Mouse (Mus musculus) stomach, embryonic 14.5 days (tissue): Measurements from ENCODE around the gene Mfsd11. TPM values are rescaled to one million over a fixed set of nuclear protein-coding genes. Genes with fewer than 3 reads are reported as not detected.
A peak's percentile ranks its signal among the peaks of the same experiment; 100 is the strongest.

Experiments used
- ATAC-seq: fragments of 200-750 bp; cut with Nextera tagmentation; 2 replicates; pipeline ENCODE4 v1.8.0; 2017; ENCODE audit warnings: low read depth, moderate TSS enrichment; ENCODE audit not compliant: insufficient number of reproducible peaks, insufficient read depth, low FRiP score
- H3K27ac ChIP-seq: fragments of 300-500 bp; sonication (generic); 2 replicates; pipeline ENCODE4 v1.5.1; 2014; ENCODE audit warnings: mild to moderate bottlenecking, low read length, moderate library complexity, mixed read lengths
- H3K27me3 ChIP-seq: fragments of 300-500 bp; sonication (generic); 2 replicates; pipeline ENCODE4 v1.6.1; 2014; ENCODE audit warnings: low read length, control low read depth, mixed read lengths; ENCODE audit not compliant: control insufficient read depth, insufficient read depth
- H3K36me3 ChIP-seq: fragments of 300-500 bp; sonication (generic); 2 replicates; pipeline ENCODE4 v1.6.1; 2014; ENCODE audit warnings: mild to moderate bottlenecking, control low read depth, low read length, moderate library complexity, mixed read lengths; ENCODE audit not compliant: control insufficient read depth, insufficient read depth
- H3K4me1 ChIP-seq: fragments of 300-500 bp; sonication (generic); 2 replicates; pipeline ENCODE4 v1.6.1; 2014; ENCODE audit warnings: low read length, control low read depth, mixed read lengths; ENCODE audit not compliant: control insufficient read depth, insufficient read depth
- H3K4me2 ChIP-seq: fragments of 300-500 bp; sonication (generic); replicated peaks from 2 replicates; pipeline ENCODE4 v1.6.1; 2014; ENCODE audit warnings: low read depth, low read length, control low read depth
- H3K4me3 ChIP-seq: fragments of 300-500 bp; sonication (generic); 2 replicates; pipeline ENCODE4 v1.5.1; 2014; ENCODE audit warnings: low read depth, low read length, control low read depth
- H3K9ac ChIP-seq: fragments of 300-500 bp; sonication (generic); replicated peaks from 2 replicates; pipeline ENCODE4 v1.6.1; 2014; ENCODE audit warnings: low read depth, mild to moderate bottlenecking, control low read depth, low read length, moderate library complexity, mixed read lengths
- H3K9me3 ChIP-seq: fragments of 300-500 bp; sonication (generic); 2 replicates; pipeline ENCODE4 v1.6.1; 2016; ENCODE audit warnings: low read depth, low read length, control low read depth; ENCODE audit not compliant: control insufficient read depth
- WGBS: fragments of 180-500 bp; shearing (Covaris S2); extraction: QIAGEN DNeasy Blood & Tissue Kit; methylation state at CpG from one replicate; pipeline ENCODE4 v1.1.7; 2014; 5-methylcytosine and 5-hydroxymethylcytosine counted together
- polyA plus RNA-seq: library from polyadenylated mRNA; unstranded; fragments of >200 nt; fragmentation: Nextera tagmentation; extraction: Ambion mirVana; gene quantifications from 2 replicates; pipeline ENCODE4 v1.2.1, GENCODE M21; 2014

The Mfsd11 gene
- polyA plus RNA-seq, 1 experiment from 2014 or later = 38.7 TPM

DNA sequence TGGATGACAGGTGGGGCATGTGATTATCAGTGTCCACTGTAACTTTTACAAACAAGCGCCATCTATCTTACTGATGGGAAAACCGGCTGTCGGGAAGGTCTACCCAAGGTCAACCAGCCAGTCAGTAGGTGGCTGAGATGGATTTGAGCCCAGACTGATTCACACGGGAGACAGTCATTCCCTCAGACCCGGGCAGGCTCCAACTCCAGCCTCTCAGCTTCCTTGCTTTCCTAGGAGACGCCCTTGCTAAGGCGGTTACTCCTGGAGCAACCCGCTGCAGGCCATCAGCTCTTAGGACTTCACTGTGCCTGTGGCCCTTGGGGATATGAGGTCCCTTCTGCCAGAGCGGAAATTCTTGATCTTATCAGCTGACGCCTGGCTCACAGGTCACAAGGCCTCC lies 12.2 kb downstream of the Mfsd11 start:
- 60% methylated on average over 10 of the region's 10 CpGs for WGBS
- Histone ChIP-seq H3K9me3 (no peaks in the 10 kb centered on the region), H3K9ac (no peak overlapping the region), H3K4me2 (no peak overlapping the region), H3K4me1 (no peaks in the 10 kb centered on the region), H3K4me3 (no peak overlapping the region), H3K27ac (no peak overlapping the region), H3K36me3 (peaks cover 42% of the 10 kb centered on the region), H3K27me3 (no peaks in the 10 kb centered on the region)
- ATAC-seq = no peak

DNA sequence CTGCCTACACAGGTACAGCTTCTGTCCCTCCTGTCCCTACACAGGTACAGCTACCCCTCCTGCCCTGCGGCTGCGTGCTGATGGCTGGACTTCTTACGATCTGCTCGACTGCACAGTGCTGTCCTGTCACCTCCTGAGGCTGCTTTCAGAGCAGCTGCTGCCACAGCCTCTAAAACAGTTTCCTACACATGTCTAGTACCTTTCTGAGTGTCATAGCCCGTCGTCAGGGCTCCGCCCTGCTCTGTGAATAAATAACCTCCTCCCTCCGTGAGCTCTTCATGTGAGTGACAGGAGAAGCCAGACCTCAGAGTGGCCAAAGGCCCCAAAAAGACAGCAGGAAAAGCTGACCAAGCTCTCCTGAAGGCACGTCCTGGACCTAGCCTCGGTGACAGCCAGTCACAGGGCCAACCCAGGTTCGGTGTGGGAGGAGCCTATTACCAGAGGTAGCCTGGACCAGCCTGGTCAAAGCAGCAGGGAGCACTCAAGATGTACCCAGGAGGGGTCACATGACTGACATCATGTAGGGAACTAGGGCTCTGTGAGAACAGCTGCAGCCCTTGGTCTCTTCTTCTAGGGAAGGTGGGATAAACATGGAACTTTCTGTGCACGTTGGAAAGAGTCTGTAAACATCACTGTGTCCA lies 13.8 kb downstream of the Mfsd11 start:
- WGBS = 78% methylated on average over 12 of the region's 12 CpGs

DNA sequence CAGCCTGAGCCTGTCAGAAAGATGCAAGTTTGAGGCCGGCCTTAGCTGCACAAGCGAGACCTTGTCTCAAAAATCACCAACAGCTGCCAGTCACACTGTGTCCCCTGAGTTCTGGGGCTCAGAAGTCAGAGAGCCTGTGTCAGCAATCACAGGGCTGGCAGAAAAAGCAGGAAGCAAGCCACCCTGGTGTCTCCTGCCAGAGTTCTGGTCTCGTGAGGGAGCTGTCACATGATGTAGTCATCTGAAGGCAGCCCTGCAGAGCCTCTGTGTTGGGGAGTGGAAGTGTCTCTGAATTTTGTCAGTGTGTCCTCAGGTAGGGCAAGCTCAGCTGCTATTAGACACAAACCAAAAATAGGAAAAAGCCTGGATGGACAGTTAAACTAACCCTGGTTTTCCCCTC lies 15.9 kb downstream of the Mfsd11 start:
- no peak for ATAC-seq
- no peak overlapping the region for H3K4me2 ChIP-seq
- no peaks in the 10 kb centered on the region for H3K27me3 ChIP-seq
- WGBS = 74% methylated on average over 3 of the region's 3 CpGs
- no peak overlapping the region for H3K4me3 ChIP-seq
- H3K4me1 ChIP-seq = no peaks in the 10 kb centered on the region
- no peaks in the 10 kb centered on the region for H3K9me3 ChIP-seq
- peaks cover 30% of the 10 kb centered on the region; the same call in 1 of the 2 replicates for H3K36me3 ChIP-seq
- H3K9ac ChIP-seq = no peak overlapping the region
- no peak overlapping the region for H3K27ac ChIP-seq

More for the DNA sequence above, 13.8 kb downstream of the Mfsd11 start:
- no peaks in the 10 kb centered on the region for H3K9me3 ChIP-seq
- no peaks in the 10 kb centered on the region for H3K27me3 ChIP-seq
- no peak overlapping the region for H3K9ac ChIP-seq
- no peak overlapping the region for H3K4me2 ChIP-seq
- peaks cover 29% of the 10 kb centered on the region; the same call in 1 of the 2 replicates for H3K36me3 ChIP-seq
- H3K27ac ChIP-seq = no peak overlapping the region
- no peaks in the 10 kb centered on the region for H3K4me1 ChIP-seq
- no peak overlapping the region for H3K4me3 ChIP-seq
- ATAC-seq = no peak

DNA sequence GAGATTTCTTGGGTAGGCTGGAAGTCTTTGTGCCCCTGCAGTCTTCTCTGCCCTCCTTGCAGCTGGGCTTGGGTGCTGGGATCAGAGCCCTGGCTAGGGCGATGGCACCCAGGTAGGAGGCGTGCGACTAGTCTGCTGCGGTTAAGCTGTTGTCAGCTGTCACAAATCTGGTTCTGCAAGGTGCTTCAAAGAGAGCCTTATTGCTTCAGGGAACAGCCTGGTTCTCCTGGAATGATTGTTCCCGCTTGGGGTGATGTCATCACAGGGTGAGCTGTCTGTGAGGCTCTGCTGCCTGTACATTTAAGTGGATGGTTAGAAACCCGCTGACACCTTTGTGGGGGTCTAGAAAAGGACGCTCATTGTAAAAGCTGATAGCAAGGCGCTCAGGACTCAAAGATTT lies 17.0 kb downstream of the Mfsd11 start:
- H3K27ac ChIP-seq = no peak overlapping the region

DNA sequence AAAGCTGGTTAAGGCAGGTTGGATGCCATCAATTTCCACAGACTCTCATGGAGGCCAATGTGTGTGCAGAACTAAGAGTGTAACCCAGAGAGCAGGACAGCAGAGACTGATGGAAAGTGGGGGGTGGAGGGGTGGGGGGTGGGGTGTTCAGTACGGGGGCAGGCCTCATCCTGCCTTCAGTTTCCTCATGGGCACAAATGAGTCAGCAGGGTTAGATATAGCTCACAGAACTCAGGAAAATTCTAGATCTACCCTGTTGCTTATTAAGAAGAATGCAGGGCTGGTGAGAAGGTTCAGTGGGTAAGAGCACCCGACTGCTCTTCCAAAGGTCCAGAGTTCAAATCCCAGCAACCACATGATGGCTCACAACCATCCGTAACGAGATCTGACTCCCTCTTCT lies 17.4 kb downstream of the Mfsd11 start:
- ATAC-seq = no peak
- H3K27me3 ChIP-seq = no peaks in the 10 kb centered on the region
- no peak overlapping the region for H3K27ac ChIP-seq
- peaks cover 32% of the 10 kb centered on the region for H3K36me3 ChIP-seq
- no peak overlapping the region for H3K9ac ChIP-seq
- H3K4me3 ChIP-seq = no peak overlapping the region
- WGBS = 76% methylated on average over 4 of the region's 4 CpGs
- no peaks in the 10 kb centered on the region for H3K4me1 ChIP-seq
- no peaks in the 10 kb centered on the region for H3K9me3 ChIP-seq
- no peak overlapping the region for H3K4me2 ChIP-seq

More for the DNA sequence above, 17.0 kb downstream of the Mfsd11 start:
- H3K4me1 ChIP-seq = no peaks in the 10 kb centered on the region
- H3K27me3 ChIP-seq = no peaks in the 10 kb centered on the region
- no peak for ATAC-seq
- WGBS = 82% methylated on average over 8 of the region's 8 CpGs
- peaks cover 28% of the 10 kb centered on the region for H3K36me3 ChIP-seq
- H3K4me2 ChIP-seq = no peak overlapping the region
- no peak overlapping the region for H3K9ac ChIP-seq
- no peaks in the 10 kb centered on the region for H3K9me3 ChIP-seq
- no peak overlapping the region for H3K4me3 ChIP-seq

DNA sequence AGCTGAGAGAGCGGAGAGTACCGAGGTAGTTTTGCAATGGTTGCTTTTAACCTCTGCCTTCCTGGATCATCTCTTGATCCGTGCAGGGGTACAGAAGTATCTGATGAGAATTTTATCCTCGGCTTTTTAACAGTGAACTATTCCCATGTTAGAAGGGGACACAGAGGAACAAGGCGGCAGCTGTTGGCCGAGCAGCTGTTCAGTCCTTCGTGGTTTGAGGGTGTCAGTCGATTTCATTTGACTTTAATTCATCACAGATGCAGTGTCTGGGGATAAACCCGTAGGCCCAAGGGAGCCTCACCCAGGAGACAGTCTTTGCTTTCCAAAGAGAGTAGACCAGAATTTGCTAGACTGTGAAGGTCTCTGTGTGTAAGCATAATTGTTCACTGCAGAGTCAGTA lies 19.3 kb downstream of the Mfsd11 start:
- no peak overlapping the region for H3K4me3 ChIP-seq
- no peaks in the 10 kb centered on the region for H3K4me1 ChIP-seq
- peaks cover 21% of the 10 kb centered on the region for H3K36me3 ChIP-seq
- no peaks in the 10 kb centered on the region for H3K9me3 ChIP-seq
- H3K27ac ChIP-seq = no peak overlapping the region
- no peak overlapping the region for H3K4me2 ChIP-seq
- ATAC-seq = no peak
- H3K9ac ChIP-seq = no peak overlapping the region
- 89% methylated on average over 9 of the region's 9 CpGs for WGBS
- no peaks in the 10 kb centered on the region for H3K27me3 ChIP-seq

DNA sequence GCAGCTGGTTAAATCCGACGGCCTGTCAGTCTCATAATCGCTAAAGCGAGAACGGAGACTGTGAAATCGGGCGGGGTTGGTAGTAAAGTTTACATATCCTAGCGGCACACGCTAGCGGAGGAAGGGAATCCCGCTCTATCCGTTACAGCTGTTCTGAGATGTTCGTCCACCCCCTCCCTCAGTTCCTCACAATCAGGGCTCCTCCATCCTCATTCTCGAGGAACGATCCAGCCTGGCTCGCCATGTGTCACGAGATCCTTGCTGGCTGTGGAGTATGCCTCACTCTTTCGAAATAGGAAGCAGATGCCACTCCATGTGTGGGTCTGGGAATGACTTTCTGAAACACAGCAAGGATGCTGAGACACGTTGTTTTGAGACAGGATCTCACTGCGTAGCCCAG lies 21.7 kb downstream of the Mfsd11 start:
- H3K4me1 ChIP-seq = no peaks in the 10 kb centered on the region
- no peaks in the 10 kb centered on the region for H3K27me3 ChIP-seq
- 86% methylated on average over 20 of the region's 20 CpGs for WGBS
- peaks cover 20% of the 10 kb centered on the region for H3K36me3 ChIP-seq
- H3K9me3 ChIP-seq = no peaks in the 10 kb centered on the region
- H3K4me3 ChIP-seq = no peak overlapping the region
- H3K9ac ChIP-seq = no peak overlapping the region
- no peak overlapping the region for H3K4me2 ChIP-seq
- H3K27ac ChIP-seq = no peak overlapping the region
- ATAC-seq = no peak

DNA sequence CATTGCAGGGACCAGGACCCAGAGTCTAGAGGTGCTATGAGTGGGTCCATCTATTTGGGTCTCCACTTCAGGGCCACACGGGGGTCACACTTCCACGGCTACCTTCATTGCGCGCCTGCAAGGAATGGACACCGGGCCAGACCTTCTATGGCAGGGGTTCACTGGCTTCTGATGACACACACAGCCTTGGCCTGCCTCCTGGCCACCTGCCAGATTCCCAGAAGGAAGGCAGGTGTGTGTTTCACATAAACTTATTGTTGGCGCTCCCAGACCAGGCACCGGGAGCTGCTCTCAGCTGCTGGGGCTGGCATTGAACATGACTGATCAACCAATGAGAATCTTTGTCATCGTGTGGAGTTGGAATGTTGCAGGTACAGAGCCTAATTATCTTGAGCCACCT lies 26.2 kb downstream of the Mfsd11 start:
- peaks cover 12% of the 10 kb centered on the region for H3K36me3 ChIP-seq
- H3K9ac ChIP-seq = no peak overlapping the region
- no peak overlapping the region for H3K4me3 ChIP-seq
- H3K4me1 ChIP-seq = no peaks in the 10 kb centered on the region
- WGBS = 84% methylated on average over 8 of the region's 8 CpGs
- H3K27ac ChIP-seq = no peak overlapping the region
- H3K4me2 ChIP-seq = no peak overlapping the region
- no peaks in the 10 kb centered on the region for H3K27me3 ChIP-seq
- H3K9me3 ChIP-seq = no peaks in the 10 kb centered on the region
- 0 out of 2 replicates have a peak, but pooled peaks have one; percentile 33 for ATAC-seq

DNA sequence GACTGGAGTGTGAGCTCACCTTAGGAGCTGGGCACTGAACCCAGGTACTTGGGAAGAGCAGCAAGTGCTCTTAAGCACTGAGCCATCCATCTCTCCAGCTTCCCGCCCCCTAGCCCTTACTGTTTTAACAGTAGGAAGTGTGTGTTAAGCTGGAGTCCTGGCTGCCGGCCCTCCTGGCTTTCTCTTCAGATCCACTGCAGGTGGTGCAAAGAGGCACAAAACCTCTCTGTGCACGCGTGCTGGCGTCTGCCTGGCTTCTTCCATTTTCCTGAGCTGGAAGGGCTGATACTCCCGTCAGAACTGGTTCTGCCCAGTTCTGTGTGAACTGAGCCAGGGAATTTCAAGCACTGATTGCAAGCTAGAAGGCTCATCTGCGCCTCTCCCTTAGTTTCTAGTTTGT lies 28.6 kb downstream of the Mfsd11 start:
- 50% methylated on average over 7 of the region's 7 CpGs for WGBS
- Histone ChIP-seq H3K4me2 (no peak overlapping the region), H3K4me3 (no peak overlapping the region)

More for the DNA sequence above, 28.6 kb downstream of the Mfsd11 start:
- Histone ChIP-seq H3K4me1 (no peaks in the 10 kb centered on the region), H3K9ac (no peak overlapping the region), H3K27ac (no peak overlapping the region), H3K9me3 (no peaks in the 10 kb centered on the region), H3K27me3 (no peaks in the 10 kb centered on the region), H3K36me3 (no peaks in the 10 kb centered on the region)
- no peak for ATAC-seq
